Mouse (Mus musculus) urinary bladder, adult 2 months (tissue): Measurements from ENCODE around the gene Ache. TPM values are rescaled to one million over a fixed set of nuclear protein-coding genes. Genes with fewer than 3 reads are reported as not detected.
A peak's percentile ranks its signal among the peaks of the same experiment; 100 is the strongest.

Experiments
- DNase-seq: peaks from one replicate; pipeline ENCODE4 v3.0.0; 2022; ENCODE audit warnings: low spot score
- polyA plus RNA-seq: library from polyadenylated mRNA; depleted of rRNA; stranded (reverse); fragments of >200 nt; gene quantifications from 2 replicates; pipeline ENCODE4 v1.2.3, GENCODE M21; 2012; rRNA removed

Gene Ache
- polyA plus RNA-seq, 1 experiment, result 0.87 TPM

DNA sequence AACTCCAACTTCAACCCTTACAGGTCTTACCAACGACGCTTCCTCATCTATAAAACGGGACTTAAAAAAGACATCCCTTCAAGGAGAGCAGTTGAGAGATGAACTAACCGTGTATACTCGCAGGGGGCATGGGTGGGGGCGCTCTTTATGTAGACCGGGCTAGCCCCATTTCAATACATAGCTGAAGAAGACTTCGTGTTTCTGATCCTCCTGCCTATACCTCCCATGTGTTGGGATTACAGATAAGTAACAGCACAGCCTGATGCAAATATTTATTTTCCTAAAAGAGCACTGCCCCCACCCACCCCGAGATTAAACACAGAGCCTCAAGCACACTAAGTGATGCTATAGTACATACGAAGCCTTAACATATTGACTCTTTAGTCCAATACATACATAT is 47.0 kb downstream of the Ache start:
- DNase-seq, result no peak

DNA sequence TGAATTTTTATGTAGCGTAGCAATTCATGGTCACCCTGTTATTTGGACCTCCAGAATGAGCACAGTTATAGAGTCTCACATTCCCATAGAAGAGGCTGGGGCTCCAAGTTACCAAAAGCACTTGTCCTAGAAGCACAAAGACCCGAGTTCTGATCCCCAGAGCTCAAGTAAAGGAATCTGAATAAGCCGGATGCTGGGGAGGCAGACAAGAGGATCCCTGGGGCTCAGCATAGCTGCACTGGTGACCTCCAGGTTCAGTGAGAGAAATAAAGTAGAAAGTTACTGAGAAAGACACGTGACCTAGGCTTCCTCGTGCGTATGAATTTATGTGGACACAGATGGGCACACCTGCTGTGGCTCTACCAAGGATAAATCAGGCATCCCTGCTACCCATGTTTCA is 47.7 kb downstream of the Ache start:
- no peak for DNase-seq

DNA sequence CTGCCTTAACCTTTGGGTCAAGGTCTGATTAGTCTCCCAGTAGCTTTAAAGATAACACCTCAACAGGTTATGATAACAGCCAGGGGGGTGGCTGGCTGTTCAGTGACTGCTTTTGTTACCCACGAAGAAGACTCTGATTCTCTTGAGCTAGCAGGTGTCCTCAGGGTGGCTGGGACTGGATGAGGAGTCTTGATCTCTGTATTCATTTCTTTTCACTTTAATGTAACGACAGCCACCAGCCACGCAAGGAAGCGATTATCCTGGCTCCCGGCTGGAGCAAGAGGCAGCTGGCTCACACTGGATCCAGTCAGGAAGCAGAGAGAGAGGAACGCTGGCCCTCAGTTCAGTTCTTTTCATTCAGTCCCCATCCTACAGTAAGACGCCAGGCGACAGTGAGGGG is 49.9 kb downstream of the Ache start:
- DNase-seq, result no peak

DNA sequence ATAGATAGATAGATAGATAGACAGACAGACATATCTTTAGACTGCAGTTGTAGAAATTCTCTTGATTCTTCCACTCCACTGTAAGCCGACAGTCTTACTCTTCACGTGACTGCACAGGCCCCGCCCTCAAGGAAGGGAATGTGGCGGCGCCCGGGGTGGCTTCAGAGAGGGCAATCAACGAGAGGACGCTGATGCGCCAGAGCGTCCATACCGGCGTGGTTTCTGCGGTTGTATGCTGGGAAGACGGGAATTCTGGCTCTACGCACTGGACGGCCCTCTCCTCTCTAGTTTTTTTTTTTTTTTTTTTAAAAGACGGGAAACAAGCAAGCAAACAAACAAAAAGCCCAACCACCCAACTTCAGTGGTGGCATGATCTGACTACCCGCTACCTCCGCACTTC is 50.9 kb downstream of the Ache start:
- peak; percentile 67 for DNase-seq

DNA sequence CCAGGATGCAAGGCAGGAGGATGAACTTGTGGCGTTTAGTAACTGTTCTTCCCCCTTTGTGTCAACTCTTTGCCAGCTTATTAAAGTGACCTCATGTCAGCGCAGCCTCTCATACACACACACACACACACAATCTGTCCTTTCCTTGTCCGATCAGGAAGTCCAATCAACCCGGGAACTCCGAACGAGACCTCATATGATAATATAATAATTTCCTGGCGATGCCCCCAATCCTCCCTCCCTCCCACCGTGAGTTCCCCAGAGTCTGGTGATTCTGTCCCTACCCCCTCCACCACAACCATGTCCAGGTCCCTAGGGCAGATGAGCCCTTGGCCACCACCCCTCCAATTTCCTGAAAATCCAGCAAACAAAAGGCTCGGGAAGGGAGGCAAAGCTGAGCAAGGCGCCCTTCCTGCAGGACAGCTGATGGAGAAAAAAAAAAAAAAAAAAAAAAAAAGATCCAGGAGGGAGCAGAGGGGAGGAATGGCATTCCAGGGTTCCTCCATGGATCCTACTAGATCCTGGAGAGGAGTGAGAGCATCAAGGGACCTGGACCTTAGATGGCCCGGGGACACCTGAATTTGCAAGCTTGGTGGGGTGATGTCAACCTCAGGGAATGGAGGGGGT is 51.5 kb downstream of the Ache start:
- no peak for DNase-seq

DNA sequence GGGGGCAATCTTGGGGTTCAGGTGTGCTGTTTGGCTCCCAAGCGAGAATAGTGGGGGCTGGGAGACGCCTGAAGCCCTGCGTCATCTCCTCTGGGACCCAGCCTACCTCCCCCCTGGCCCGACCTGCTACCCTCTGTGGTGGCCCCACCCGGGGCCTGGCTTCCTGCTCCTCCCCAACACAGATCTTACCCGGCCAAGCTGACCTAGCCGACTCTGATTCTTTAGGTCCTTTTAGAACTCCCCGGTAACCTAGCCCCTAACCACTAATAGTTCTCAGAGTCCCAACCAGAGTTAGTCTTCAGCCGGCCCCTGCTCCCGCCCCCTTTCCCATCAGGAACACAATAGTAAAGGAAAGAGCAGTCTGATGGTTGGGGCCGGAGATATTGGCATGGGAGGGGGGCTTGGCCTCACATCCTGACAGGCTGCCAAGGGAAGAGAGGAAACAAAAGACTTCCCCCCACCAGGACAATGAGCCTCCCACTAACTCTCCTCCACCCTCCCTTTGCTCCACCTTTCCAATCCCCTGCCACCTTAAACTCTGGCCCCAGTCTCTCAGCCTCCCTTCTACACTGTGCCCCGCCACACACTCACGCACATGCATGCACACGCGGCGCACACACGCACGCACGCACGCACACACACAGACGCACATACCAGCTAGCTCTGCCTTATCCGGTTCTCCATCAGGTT is 52.1 kb downstream of the Ache start:
- no peak for DNase-seq

DNA sequence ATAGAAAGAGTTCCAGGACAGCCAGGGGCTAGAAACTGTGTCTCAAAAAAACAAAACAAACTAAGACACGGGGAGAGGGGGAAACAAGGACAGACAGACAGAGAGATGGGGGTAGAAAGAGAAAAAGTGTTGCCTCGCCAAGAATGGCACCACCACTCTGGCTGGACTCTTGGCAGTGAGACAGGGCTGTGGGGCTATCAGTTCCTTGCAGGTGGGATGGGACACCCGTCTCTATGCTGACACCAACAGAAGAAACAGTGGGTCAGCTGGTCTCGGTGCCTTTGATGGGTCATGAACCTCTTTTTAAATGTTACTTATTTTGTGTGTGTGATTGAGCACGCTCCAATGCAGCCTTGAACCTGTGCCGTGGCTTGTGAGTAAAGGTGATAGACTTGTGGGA is 52.9 kb downstream of the Ache start:
- DNase-seq, result no peak

DNA sequence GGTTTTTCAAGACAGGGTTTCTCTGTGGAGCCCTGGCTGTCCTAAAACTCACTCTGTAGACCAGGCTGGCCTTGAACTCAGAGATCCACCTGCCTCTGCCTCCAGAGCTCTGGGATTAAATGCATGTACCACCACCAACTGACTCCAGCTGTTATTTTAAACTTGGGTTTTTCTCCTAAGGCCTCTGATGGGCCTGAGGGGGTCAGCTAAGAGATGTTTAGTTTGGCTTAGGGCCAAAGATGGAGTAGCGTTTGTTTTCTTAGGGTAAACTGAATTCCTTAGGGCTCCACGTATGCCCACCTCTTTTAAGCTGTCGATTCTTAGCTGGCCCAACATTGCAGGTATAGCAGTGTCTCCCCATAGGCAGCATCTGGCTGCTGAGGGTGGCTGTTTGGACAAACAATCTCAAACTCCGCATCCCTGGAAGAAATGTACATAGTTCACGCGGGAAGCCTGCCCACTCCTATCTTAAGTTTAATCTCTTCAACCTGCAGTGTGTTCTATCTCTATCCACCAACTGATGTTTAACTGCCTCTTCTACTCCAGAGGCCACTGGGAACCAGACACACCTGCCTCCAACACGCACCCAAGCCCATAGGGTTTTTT is 55.2 kb downstream of the Ache start:
- no peak for DNase-seq

DNA sequence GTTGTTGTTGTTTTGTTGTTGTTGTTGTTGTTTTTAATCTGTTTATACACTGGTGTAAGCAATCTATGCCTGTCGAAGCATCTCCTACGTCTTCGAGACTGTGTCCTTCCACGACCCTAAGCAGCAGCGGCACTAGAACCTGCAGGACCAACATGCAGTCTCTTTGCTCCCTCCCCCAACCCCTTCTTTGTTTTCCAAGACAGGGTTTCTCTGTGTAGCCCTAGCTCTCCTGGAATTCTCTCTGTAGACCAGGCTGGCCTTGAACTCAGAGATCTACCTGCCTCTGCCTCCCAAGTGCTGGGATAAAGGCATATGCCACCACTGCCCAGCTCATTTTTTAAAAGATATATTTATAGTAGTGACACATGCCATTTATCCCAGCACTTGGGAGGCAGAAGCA is 56.1 kb downstream of the Ache start:
- DNase-seq, result no peak

DNA sequence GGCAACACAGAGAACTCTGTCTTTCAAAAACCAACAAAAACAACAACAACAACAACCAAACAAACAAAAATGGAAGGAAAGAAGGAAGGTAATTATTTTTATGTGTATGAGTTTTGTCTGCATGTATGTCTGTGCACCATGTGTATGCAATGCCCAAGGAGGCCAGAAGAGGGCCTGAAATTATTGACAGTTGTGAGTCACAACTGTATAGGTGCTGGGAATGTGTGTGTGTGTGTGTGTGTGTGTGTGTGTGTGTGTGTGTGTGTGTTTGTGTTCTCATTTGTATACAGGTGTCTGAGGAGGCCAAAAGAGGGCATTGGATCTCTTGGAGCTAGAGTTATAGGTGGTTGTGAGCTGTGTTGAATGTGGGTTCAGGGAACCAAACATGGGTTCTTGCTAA is 56.5 kb downstream of the Ache start:
- no peak for DNase-seq

Other genes with a start within 250 kb of the Ache start
- 96.2 and 118 TPM in 2 replicates for gene Ap1s1, start 241.4 kb upstream of the Ache start, polyA plus RNA-seq
- gene Serpine1, start 215.3 kb upstream of the Ache start, polyA plus RNA-seq, result 6.2 and 8.3 TPM in 2 replicates
- gene Trim56, start 171.3 kb upstream of the Ache start, polyA plus RNA-seq, result 5.7 and 11.9 TPM in 2 replicates
- gene Muc3, start 138.2 kb upstream of the Ache start, polyA plus RNA-seq, result not detected in 2 replicates
- 1.3 and 1.4 TPM in 2 replicates for gene Muc3a, start 75.1 kb upstream of the Ache start, polyA plus RNA-seq
- gene Ufsp1, start 7.1 kb downstream of the Ache start, polyA plus RNA-seq, result 8.2 and 9.0 TPM in 2 replicates
- 163 and 168 TPM in 2 replicates for gene Srrt, start 20.2 kb downstream of the Ache start, polyA plus RNA-seq
- gene Trip6, start 26.9 kb downstream of the Ache start, polyA plus RNA-seq, result 54.5 and 62.8 TPM in 2 replicates
- gene Slc12a9, start 46.1 kb downstream of the Ache start, polyA plus RNA-seq, result 16.6 and 17.1 TPM in 2 replicates
- gene Ephb4, start 62.6 kb downstream of the Ache start, polyA plus RNA-seq, result 24.2 and 31.4 TPM in 2 replicates
- 0.11 and 0.15 TPM in 2 replicates for gene Zan, start 189.5 kb downstream of the Ache start, polyA plus RNA-seq
- 23.4 and 29.6 TPM in 2 replicates for gene Pop7, start 215.0 kb downstream of the Ache start, polyA plus RNA-seq
- 32.4 and 34.7 TPM in 2 replicates for gene Gigyf1, start 231.0 kb downstream of the Ache start, polyA plus RNA-seq
- not detected in 2 replicates for gene Epo, start 245.7 kb downstream of the Ache start, polyA plus RNA-seq
- 363 and 433 TPM in 2 replicates for gene Gnb2, start 246.0 kb downstream of the Ache start, polyA plus RNA-seq